Mouse (Mus musculus): ENCODE results near the gene Ccdc74a. TPM values are rescaled to one million over a fixed set of nuclear protein-coding genes. Genes with fewer than 3 reads are reported as not detected.

Gene Ccdc74a
- total RNA-seq, 2 experiments from 2014 or later, result not detected

GRCm38 (mm10) chr16:17640706-17641105, 5.6 kb upstream of the Ccdc74a start:
- no peak for ATAC-seq (replicated peaks; ENCODE audit: poor library complexity, severe bottlenecking)

- ATAC-seq (replicated peaks; ENCODE audit: poor library complexity, severe bottlenecking), result no peak
These were observed 5.0 kb upstream of the Ccdc74a start for GRCm38 (mm10) chr16:17641301-17641700.

- no peak for ATAC-seq (replicated peaks; ENCODE audit: poor library complexity, severe bottlenecking)
These were observed 4.0 kb upstream of the Ccdc74a start for GRCm38 (mm10) chr16:17642311-17642710.

GRCm38 (mm10) chr16:17643437-17643990, 2.8 kb upstream of the Ccdc74a start:
- ATAC-seq (replicated peaks; ENCODE audit: poor library complexity, severe bottlenecking), result no peak

- no peak for ATAC-seq (replicated peaks; ENCODE audit: poor library complexity, severe bottlenecking)
These were observed 886 bp downstream of the Ccdc74a start for GRCm38 (mm10) chr16:17647156-17647555.

- ATAC-seq (replicated peaks; ENCODE audit: poor library complexity, severe bottlenecking), result no peak
These were observed 1.5 kb downstream of the Ccdc74a start for GRCm38 (mm10) chr16:17647566-17648340.

- ATAC-seq (replicated peaks; ENCODE audit: poor library complexity, severe bottlenecking), result no peak
These were observed 3.8 kb downstream of the Ccdc74a start for GRCm38 (mm10) chr16:17649925-17650605.

GRCm38 (mm10) chr16:17650711-17651110, 4.4 kb downstream of the Ccdc74a start:
- ATAC-seq (replicated peaks; ENCODE audit: poor library complexity, severe bottlenecking), result no peak

- no peak for ATAC-seq (replicated peaks; ENCODE audit: poor library complexity, severe bottlenecking)
These were observed 6.3 kb downstream of the Ccdc74a start for GRCm38 (mm10) chr16:17652607-17653006.

GRCm38 (mm10) chr16:17653601-17654000, 7.3 kb downstream of the Ccdc74a start:
- no peak for ATAC-seq (replicated peaks; ENCODE audit: poor library complexity, severe bottlenecking)

GRCm38 (mm10) chr16:17654188-17654795, 8.0 kb downstream of the Ccdc74a start:
- ATAC-seq (replicated peaks; ENCODE audit: poor library complexity, severe bottlenecking), result no peak

GRCm38 (mm10) chr16:17656212-17656871, 10.1 kb downstream of the Ccdc74a start:
- no peak for ATAC-seq (replicated peaks; ENCODE audit: poor library complexity, severe bottlenecking)

- ATAC-seq (replicated peaks; ENCODE audit: poor library complexity, severe bottlenecking), result no peak
These were observed 19.3 kb downstream of the Ccdc74a start for GRCm38 (mm10) chr16:17665568-17665967.

- ATAC-seq (replicated peaks; ENCODE audit: poor library complexity, severe bottlenecking), result no peak
These were observed 23.6 kb downstream of the Ccdc74a start for GRCm38 (mm10) chr16:17669886-17670285.

GRCm38 (mm10) chr16:17694860-17695259, 48.6 kb downstream of the Ccdc74a start:
- no peak for ATAC-seq (replicated peaks; ENCODE audit: poor library complexity, severe bottlenecking)

Other genes with a start within 250 kb of the Ccdc74a start
- 18.4 and 21.0 TPM in 2 replicates for gene Snap29, start 240.5 kb upstream of the Ccdc74a start, total RNA-seq (2014; fragmentation: Nextera tagmentation)
- 14.8 and 20.3 TPM in 2 replicates for gene Snap29, start 240.5 kb upstream of the Ccdc74a start, total RNA-seq (2017)
- 52.5 and 78.2 TPM in 2 replicates for gene Pi4ka, start 240.2 kb upstream of the Ccdc74a start, total RNA-seq (2014; fragmentation: Nextera tagmentation)
- 28.3 and 29.5 TPM in 2 replicates for gene Pi4ka, start 240.2 kb upstream of the Ccdc74a start, total RNA-seq (2017)
- gene Crkl, start 194.5 kb upstream of the Ccdc74a start, total RNA-seq (2014; fragmentation: Nextera tagmentation), result 26.0 and 30.1 TPM in 2 replicates
- gene Crkl, start 194.5 kb upstream of the Ccdc74a start, total RNA-seq (2017), result 19.4 and 20.9 TPM in 2 replicates
- gene Aifm3, start 156.9 kb upstream of the Ccdc74a start, total RNA-seq (2014; fragmentation: Nextera tagmentation), result not detected in 2 replicates
- not detected in 2 replicates for gene Aifm3, start 156.9 kb upstream of the Ccdc74a start, total RNA-seq (2017)
- gene Lztr1, start 137.8 kb upstream of the Ccdc74a start, total RNA-seq (2014; fragmentation: Nextera tagmentation), result 35.0 and 51.1 TPM in 2 replicates
- 47.1 and 73.7 TPM in 2 replicates for gene Lztr1, start 137.8 kb upstream of the Ccdc74a start, total RNA-seq (2017)
- 18.4 and 24.8 TPM in 2 replicates for gene Thap7, start 115.3 kb upstream of the Ccdc74a start, total RNA-seq (2014; fragmentation: Nextera tagmentation)
- gene Thap7, start 115.3 kb upstream of the Ccdc74a start, total RNA-seq (2017), result 32.1 and 43.8 TPM in 2 replicates
- not detected in 2 replicates for gene Lrrc74b, start 85.2 kb upstream of the Ccdc74a start, total RNA-seq (2014; fragmentation: Nextera tagmentation)
- gene Lrrc74b, start 85.2 kb upstream of the Ccdc74a start, total RNA-seq (2017), result not detected in 2 replicates
- not detected in 2 replicates for gene P2rx6, start 84.6 kb upstream of the Ccdc74a start, total RNA-seq (2014; fragmentation: Nextera tagmentation)
- gene P2rx6, start 84.6 kb upstream of the Ccdc74a start, total RNA-seq (2017), result not detected in 2 replicates
- gene Slc7a4, start 63.3 kb upstream of the Ccdc74a start, total RNA-seq (2014; fragmentation: Nextera tagmentation), result 2.9 and 3.9 TPM in 2 replicates
- 1.5 and 2.0 TPM in 2 replicates for gene Slc7a4, start 63.3 kb upstream of the Ccdc74a start, total RNA-seq (2017)
- 69.2 and 77.1 TPM in 2 replicates for gene Smpd4, start 27.1 kb upstream of the Ccdc74a start, total RNA-seq (2014; fragmentation: Nextera tagmentation)
- gene Smpd4, start 27.1 kb upstream of the Ccdc74a start, total RNA-seq (2017), result 39.3 and 54.7 TPM in 2 replicates
- gene Med15, start 86.4 kb downstream of the Ccdc74a start, total RNA-seq (2014; fragmentation: Nextera tagmentation), result 59.4 and 61.7 TPM in 2 replicates
- gene Med15, start 86.4 kb downstream of the Ccdc74a start, total RNA-seq (2017), result 21.3 and 23.7 TPM in 2 replicates
- gene Klhl22, start 113.1 kb downstream of the Ccdc74a start, total RNA-seq (2014; fragmentation: Nextera tagmentation), result 16.7 and 20.1 TPM in 2 replicates
- 13.2 and 24.6 TPM in 2 replicates for gene Klhl22, start 113.1 kb downstream of the Ccdc74a start, total RNA-seq (2017)
- 1.1 TPM in 1 of 2 replicates, not detected in the other for gene Scarf2, start 150.8 kb downstream of the Ccdc74a start, total RNA-seq (2014; fragmentation: Nextera tagmentation)
- gene Scarf2, start 150.8 kb downstream of the Ccdc74a start, total RNA-seq (2017), result not detected in 2 replicates
- gene B830017H08Rik, start 186.7 kb downstream of the Ccdc74a start, total RNA-seq (2014; fragmentation: Nextera tagmentation), result not detected in 2 replicates
- gene B830017H08Rik, start 186.7 kb downstream of the Ccdc74a start, total RNA-seq (2017), result not detected in 2 replicates
- gene Car15, start 191.9 kb downstream of the Ccdc74a start, total RNA-seq (2014; fragmentation: Nextera tagmentation), result 3.0 and 5.2 TPM in 2 replicates
- gene Car15, start 191.9 kb downstream of the Ccdc74a start, total RNA-seq (2017), result not detected in 2 replicates
- gene Gm20518, start 245.2 kb downstream of the Ccdc74a start, total RNA-seq (2014; fragmentation: Nextera tagmentation), result 0.06 and 0.69 TPM in 2 replicates
- gene Gm20518, start 245.2 kb downstream of the Ccdc74a start, total RNA-seq (2017), result 0.69 TPM in 1 of 2 replicates, not detected in the other
- gene Tssk1, start 247.8 kb downstream of the Ccdc74a start, total RNA-seq (2014; fragmentation: Nextera tagmentation), result not detected in 2 replicates
- gene Tssk1, start 247.8 kb downstream of the Ccdc74a start, total RNA-seq (2017), result 0.04 TPM in 1 of 2 replicates, not detected in the other

Measured in granulocyte monocyte progenitor cell, adult 5-6 weeks (primary cell).